19 mouse cellular contexts compared by ENCODE assay signal in the genomic region with DNA sequence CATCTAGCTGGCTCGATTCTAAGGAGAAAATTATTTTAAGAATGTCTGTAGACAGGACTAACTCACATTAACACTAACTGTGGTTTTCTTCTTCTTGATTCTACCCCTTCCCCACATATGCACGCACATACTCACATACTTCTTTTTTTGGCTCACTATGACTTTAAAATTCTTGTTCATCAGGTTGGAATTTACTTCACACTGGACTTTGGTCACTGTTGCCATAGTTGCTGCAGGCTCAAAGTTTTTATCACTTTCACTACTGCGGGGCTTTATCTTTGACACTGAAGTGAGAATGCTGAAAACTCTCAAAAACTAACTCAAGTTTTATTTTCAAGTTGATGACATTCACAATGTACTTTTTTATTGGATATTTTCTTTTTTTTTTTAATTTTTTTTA.
DNase-seq lines count a peak whose midpoint lies in the region; ATAC-seq lines count a peak whose summit lies in the region.
"Had no signal": no experiment of that assay in that cellular context is flagged by ENCODE, and none has a peak within 500 bp of the region (broad histone marks: within the 10 kb centered on the region; RNA-seq: fewer than 3 reads in every experiment).

No protein-coding gene starts in this region.

- WGBS in kidney, embryonic 14.5 days = 91% methylated on average over 3 of the region's 3 CpGs
- 42% methylated on average over 3 of the region's 3 CpGs for WGBS in liver, embryonic 16.5 days (ENCODE audit: insufficient replicate concordance)
- 57% methylated on average over 3 of the region's 3 CpGs for WGBS in liver, embryonic 12.5 days (ENCODE audit: insufficient replicate concordance)
- WGBS in large intestine, adult 2 months = 46% methylated on average over 3 of the region's 3 CpGs

- H3K27me3 ChIP-seq in kidney, embryonic 14.5 days (ENCODE audit: control insufficient read depth, insufficient read depth, low read length) = no peaks in the 10 kb centered on the region
- H3K27me3 ChIP-seq in liver, embryonic 16.5 days (ENCODE audit: control insufficient read depth, insufficient read depth, low read depth, low read length) = no peaks in the 10 kb centered on the region
- no peaks in the 10 kb centered on the region for H3K27me3 ChIP-seq in liver, embryonic 12.5 days (replicated peaks)
- H3K27me3 ChIP-seq: forebrain, embryonic 13.5 days; heart, embryonic 15.5 days had no signal

- H3K4me3 ChIP-seq in kidney, embryonic 14.5 days (ENCODE audit: low read length) = no peak overlapping the region
- no peak overlapping the region for H3K4me3 ChIP-seq in liver, embryonic 16.5 days (ENCODE audit: low read depth, low read length)
- no peak overlapping the region for H3K4me3 ChIP-seq in liver, embryonic 12.5 days
- H3K4me3 ChIP-seq: embryonic facial prominence, embryonic 10.5 days; forebrain, embryonic 13.5 days; heart, adult 2 months; heart, embryonic 15.5 days had no signal

- H3K4me2 ChIP-seq in kidney, embryonic 14.5 days (replicated peaks; ENCODE audit: low read depth, low read length) = no peak overlapping the region
- H3K4me2 ChIP-seq in liver, embryonic 16.5 days (ENCODE audit: low read depth, low read length) = no peak overlapping the region
- no peak overlapping the region for H3K4me2 ChIP-seq in liver, embryonic 12.5 days
- H3K4me2 ChIP-seq: forebrain, embryonic 13.5 days; heart, embryonic 11.5 days; heart, embryonic 15.5 days had no signal

- no peaks in the 10 kb centered on the region for H3K36me3 ChIP-seq in kidney, embryonic 14.5 days (ENCODE audit: control insufficient read depth, insufficient read depth, low read length)
- no peaks in the 10 kb centered on the region for H3K36me3 ChIP-seq in liver, embryonic 16.5 days (ENCODE audit: control insufficient read depth, insufficient read depth)
- no peaks in the 10 kb centered on the region for H3K36me3 ChIP-seq in liver, embryonic 12.5 days
- H3K36me3 ChIP-seq: embryonic facial prominence, embryonic 10.5 days; heart, embryonic 15.5 days had no signal

- no peak overlapping the region for H3K9ac ChIP-seq in kidney, embryonic 14.5 days (ENCODE audit: low read depth, low read length)
- H3K9ac ChIP-seq in liver, embryonic 16.5 days (ENCODE audit: low read depth, low read length) = no peak overlapping the region
- no peak overlapping the region for H3K9ac ChIP-seq in liver, embryonic 12.5 days
- H3K9ac ChIP-seq: forebrain, embryonic 13.5 days; forebrain, postnatal 0 days; heart, embryonic 15.5 days had no signal

- peak; percentile 31 for DNase-seq in kidney, adult 9 months
- DNase-seq in Muller cell, postnatal 12 days (ENCODE audit: inconsistent ontology term) = peak; percentile 22
- peak; percentile 47 for DNase-seq in large intestine, adult 2 months (ENCODE audit: low read depth, low spot score)
- no peak for DNase-seq in right cerebral cortex, adult 18-20 months
- DNase-seq: adrenal gland, adult 8-10 months; adrenal gland, postnatal 36 days; cerebellum, adult 2 months; cerebellum, postnatal 10 days; forebrain, postnatal 0 days; gastrocnemius, postnatal 14 days; heart, adult 2 months; heart, postnatal 14 days had no signal

- H3K27ac ChIP-seq in kidney, embryonic 14.5 days (ENCODE audit: low read depth, low read length) = no peak overlapping the region
- H3K27ac ChIP-seq in liver, embryonic 16.5 days (ENCODE audit: low read length) = no peak overlapping the region
- H3K27ac ChIP-seq in liver, embryonic 12.5 days = no peak overlapping the region
- H3K27ac ChIP-seq: embryonic facial prominence, embryonic 10.5 days; forebrain, embryonic 13.5 days; heart, adult 2 months; heart, embryonic 15.5 days had no signal

- no peaks in the 10 kb centered on the region for H3K4me1 ChIP-seq in kidney, embryonic 14.5 days (ENCODE audit: control insufficient read depth, insufficient read depth, low read length)
- H3K4me1 ChIP-seq in liver, embryonic 16.5 days (ENCODE audit: control insufficient read depth, low read depth, low read length) = no peaks in the 10 kb centered on the region
- no peaks in the 10 kb centered on the region for H3K4me1 ChIP-seq in liver, embryonic 12.5 days
- H3K4me1 ChIP-seq: embryonic facial prominence, embryonic 10.5 days; forebrain, embryonic 13.5 days; heart, embryonic 15.5 days had no signal

- no peak for ATAC-seq in kidney, embryonic 14.5 days (ENCODE audit: low FRiP score, low TSS enrichment)
- peak; percentile 43; the same call in 1 of the 2 replicates for ATAC-seq in liver, embryonic 16.5 days (ENCODE audit: low read depth)
- ATAC-seq in liver, embryonic 12.5 days = no peak
- ATAC-seq: forebrain, embryonic 13.5 days; forebrain, postnatal 0 days had no signal

- H3K9me3 ChIP-seq in kidney, embryonic 14.5 days (ENCODE audit: control insufficient read depth, low read length) = no peaks in the 10 kb centered on the region
- H3K9me3 ChIP-seq in liver, embryonic 16.5 days (replicated peaks; ENCODE audit: control insufficient read depth, low read length) = no peaks in the 10 kb centered on the region
- H3K9me3 ChIP-seq in liver, embryonic 12.5 days (replicated peaks) = no peaks in the 10 kb centered on the region
- H3K9me3 ChIP-seq: embryonic facial prominence, embryonic 10.5 days; forebrain, embryonic 13.5 days; heart, embryonic 15.5 days had no signal
